Mouse (Mus musculus) right cerebral cortex, postnatal 10 days (tissue): ENCODE data around the gene Higd1a.
A peak's percentile ranks its signal among the peaks of the same experiment; 100 is the strongest.

Source experiments
- DNase-seq, 2 experiments: peaks; one replicate each; pipeline ENCODE4 v3.0.0; 2021; ENCODE audit warnings: low spot score in 2 of 2

The Higd1a gene

GRCm38 (mm10) chr9:121838829-121839621 lies 19.1 kb downstream of the Higd1a start, which contains the start of gene Ccdc13:
Gene Ccdc13 (minus strand): TSS chr9:121839461.
- peak; percentile 95 to 96 for DNase-seq

GRCm38 (mm10) chr9:121838008-121838407 lies 20.2 kb downstream of the Higd1a start:
- no peak for DNase-seq

DNA sequence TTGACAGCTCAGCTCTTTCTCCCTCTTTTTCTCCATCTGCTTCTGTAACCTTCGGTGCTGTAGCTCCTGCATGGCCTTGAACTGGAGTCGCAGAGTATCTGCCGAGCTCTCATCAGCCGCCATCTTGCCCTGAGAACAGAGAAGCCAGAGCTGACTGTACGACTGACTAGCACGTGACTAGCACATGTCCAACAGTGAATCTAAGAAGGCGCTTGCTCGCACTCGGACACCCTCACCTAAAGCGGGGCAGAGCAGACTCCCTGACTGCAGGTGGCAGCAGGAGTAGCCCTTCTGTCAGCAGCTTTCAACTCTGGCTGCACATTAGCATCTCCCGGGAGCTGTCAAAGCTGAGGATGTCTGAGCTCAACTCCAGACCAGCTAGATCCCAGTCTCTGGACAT lies 24.3 kb downstream of the Higd1a start:
- DNase-seq: no peak

DNA sequence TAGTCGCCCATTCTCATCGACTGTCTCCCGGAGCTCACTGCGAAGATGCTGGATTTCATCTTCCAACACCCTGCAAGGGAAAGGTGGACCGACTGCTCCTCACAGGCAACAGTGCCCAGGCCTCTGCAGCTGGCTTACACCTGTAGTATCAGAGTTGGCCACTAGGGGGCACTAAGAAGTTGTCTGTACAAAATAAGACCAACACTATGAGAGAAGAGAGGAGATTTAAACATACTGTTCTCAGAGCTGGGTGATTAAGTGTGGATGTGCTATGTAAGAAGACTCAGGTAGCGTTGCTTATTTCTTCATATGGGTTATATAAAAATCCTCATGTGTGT lies 27.2 kb downstream of the Higd1a start:
- peak; percentile 84 to 89 for DNase-seq

DNA sequence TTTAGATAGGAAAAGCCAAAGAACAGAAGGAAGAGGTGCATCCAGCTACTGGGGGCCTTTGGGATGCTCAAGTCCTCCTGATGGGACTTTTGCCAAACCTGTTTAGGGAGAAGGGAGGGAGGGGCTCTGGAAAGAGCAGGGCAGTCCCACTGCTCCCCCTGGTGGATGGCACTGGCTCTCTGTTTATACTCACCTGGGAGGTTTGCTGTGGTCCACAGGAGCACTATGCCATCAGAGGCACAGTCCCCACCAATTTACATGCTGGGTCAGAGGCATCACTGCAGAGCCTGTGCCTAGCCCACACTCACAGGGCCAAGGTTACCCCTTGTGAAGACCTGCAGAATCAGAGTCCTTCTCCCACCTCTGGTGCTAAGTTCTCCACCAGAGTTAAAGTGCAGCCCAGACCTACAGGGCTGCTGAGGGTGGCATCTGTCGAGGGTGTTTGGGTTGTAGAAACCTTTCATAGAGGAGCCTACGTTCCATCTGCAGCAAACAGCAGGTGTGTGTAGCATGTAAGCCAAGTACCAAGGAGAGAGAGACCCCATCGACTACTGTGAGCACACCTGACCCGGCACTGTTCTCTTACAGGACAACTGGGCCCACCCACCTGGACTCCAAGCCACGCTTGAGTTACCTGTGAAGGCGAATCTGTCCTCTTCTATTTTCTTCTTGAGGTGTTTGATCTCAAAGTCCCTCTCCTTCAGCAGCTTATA lies 27.8 kb downstream of the Higd1a start:
- DNase-seq: peak in 1 of 2 experiments; percentile 59

DNA sequence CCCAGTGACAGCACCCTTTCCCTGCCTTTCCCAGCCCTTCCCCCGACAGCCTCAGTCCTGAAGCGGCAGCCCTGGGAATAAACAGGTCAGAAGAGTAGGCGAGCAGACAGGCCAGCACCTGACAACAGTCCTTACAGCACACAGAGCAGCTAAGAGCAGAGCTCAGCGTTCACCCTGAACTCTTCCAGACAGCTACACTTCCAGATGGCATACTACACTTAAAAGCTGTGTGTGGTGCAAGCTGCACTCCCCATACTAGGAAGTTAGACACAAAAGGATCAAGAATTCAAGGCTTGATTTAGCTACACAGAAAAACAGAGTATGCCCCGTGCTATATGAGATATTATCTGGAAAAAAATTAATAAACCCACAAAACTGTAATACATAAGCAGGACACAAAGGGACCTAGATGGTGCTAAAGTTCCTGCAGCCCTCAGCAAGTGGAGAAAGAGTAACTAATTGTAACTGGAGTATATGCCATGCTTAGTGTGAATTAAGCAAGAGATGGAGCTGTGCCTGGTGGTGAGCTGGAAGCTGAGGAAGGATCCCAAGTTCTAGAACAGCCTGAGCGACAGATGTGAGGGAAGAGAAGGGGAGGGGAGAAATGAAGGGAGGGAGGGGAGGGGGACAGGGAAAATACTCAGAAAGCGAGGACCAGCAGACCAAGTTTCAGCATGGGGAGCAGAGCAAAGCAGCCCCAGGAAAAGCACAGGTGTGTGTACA lies 28.7 kb downstream of the Higd1a start:
- DNase-seq: no peak

DNA sequence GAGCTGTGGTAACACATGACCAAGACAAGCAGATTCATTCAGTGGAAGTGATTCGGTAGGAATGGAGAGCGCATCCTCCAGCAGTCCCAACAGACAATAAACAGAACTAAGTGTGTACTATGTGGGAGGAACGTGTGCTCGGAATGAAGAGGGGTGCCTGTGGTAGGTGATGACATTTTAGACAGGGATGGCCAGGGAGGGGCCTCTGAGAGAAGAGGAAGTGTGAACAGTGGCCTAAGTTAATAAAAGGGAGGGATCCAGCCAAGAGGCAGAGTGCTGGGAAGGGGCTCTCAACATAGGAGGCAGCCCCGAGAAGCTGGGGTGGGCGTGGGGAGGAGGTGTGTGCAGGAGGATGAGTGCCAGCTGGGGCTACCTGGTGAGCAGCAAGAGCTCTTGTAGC lies 29.8 kb downstream of the Higd1a start:
- no peak for DNase-seq

DNA sequence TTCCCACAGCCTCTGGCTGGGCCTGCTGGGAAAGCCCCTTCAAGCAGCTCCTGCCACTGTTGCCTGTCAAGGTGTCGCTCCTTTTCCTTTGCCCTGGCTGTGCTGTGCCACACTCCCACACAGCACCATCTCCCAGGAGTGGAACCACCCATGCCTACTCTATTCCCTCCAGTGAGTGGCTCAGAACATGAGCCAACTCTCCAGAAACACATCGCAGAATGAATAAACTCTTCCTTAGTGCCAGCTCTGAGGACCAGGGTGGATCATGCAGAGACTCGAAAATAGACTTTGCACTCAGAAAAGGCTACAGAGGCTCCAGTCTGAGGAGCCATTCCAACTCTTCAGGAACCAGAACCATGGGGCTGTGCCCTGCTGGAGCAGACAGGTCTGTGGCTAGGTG lies 31.8 kb downstream of the Higd1a start:
- DNase-seq: no peak

GRCm38 (mm10) chr9:121823991-121824390 lies 34.2 kb downstream of the Higd1a start:
- DNase-seq: no peak

DNA sequence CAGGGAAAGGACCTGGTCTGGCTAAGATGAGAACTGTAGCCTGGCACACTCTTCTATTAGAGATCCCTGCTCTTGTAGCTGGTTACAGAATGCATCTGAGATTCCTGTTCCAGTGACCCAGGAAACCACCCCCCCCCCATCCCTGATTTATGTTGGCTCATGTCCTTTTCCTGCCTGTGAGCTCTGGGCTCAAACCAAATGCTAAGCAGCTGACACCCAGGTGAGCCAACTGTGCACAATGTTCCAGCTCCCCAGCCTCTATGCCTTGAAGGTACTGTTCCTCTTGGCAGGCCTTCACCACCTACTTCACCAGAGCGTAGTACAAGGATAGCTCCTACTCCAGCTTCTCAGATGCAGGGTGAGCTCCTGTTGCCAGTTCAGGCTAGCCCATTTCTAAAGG lies 35.1 kb downstream of the Higd1a start:
- no peak for DNase-seq

DNA sequence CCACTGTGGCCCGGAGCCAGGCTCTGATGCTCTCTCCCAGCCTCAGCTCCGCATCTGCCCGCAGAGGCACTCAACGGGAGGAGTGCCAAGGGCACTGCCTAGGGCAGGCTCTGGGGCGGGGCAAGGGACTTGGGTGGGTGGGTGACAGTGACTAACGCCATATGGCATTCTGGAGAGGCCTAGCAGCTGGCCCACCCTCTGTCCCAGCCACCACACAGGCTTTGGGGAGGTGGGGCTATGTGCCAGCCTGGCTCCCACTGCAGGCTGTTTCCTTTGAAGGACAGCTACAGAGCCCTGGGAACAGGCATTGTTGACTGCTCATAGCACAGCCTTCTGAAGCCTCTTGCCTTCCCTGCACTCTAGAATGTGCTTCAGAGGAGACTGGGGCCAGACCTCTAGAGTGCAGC lies 35.6 kb downstream of the Higd1a start:
- DNase-seq: peak; percentile 69 to 72

DNA sequence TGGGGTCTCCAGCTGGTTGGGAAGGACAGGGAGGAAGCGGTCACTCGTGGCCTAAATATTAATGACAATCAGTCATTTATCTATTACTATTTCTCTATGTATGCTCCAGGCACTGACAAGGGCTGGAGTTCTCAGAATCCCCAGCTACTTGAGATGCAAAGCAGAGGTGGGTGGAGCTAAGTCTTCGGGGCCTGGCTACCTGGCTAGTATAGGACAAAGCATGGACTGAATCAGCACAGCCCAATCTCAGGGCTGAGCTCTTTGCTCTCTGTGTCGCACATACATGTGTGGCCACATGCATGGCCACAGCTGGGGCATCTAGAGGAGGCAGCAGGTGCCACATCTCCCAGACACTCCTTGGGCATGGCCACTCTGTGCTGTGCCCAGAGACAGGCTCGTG lies 37.4 kb downstream of the Higd1a start:
- DNase-seq: no peak

DNA sequence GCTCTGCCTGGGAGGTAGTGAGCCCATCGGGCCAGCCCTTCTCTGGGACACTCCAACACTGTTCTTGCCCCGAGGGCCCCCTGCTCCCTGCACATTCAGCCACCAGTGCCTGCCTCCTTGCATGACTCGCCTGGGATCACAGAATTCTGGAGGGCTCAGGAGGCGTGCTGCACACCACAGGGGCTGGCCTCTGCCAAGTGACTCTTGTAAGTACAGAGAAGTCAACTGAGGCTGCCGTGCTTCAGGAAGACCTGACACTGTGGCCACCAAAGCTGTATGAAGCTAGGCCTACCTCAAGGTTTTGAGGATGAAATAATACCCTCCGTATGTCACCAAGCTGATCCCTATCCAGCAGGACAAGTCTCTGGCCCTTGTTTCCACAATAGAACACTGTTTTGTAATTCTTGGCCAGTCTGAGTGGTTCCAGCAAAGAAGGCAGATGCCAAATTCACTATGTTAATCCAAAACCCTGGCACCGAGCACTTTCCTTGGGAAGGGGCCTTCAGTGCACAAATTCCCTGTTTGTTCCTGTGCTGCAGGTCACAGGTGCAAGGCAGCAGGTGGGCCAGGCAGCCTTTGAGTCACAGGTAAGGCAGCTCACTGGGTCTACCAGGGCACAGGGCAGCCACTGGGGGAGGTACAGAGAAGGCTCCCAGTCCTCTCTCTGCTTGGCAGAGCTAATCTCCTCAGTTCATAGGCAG lies 38.2 kb downstream of the Higd1a start:
- DNase-seq: no peak

DNA sequence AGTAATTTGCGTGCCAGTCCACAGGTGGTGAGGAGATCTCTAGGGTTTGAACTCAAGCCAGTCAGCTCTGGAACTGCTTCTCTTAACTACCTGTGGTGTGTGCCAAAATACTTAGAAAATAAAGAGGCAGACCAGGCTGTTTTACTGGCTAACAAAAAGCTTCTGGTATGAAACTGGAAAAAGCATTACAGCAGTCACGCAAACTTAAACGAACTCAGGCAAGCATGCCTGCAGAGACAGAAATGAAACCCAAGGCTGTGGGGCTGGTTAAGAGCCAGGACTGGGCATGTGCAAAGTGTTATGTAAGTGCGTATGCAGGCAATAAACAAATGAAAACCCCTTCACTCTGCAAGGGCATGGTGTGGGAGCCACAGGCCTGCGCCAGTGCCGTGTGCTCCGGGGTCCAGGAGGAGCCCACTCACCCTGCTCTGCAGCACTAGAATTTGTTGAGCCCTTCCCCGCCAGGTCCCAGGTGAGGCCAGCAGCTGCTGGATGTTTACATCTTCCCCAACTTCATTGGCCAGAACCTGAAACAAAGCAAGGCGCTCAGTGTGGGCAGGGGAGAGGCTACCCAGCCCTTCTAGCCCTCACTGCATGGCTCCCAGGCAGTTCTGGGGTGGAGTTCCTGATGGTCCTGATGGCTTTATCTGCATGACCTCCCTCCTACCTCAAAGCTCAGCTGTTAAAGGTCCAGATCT lies 38.9 kb downstream of the Higd1a start:
- DNase-seq: no peak

GRCm38 (mm10) chr9:121815183-121815582 lies 43.0 kb downstream of the Higd1a start:
- no peak for DNase-seq

DNA sequence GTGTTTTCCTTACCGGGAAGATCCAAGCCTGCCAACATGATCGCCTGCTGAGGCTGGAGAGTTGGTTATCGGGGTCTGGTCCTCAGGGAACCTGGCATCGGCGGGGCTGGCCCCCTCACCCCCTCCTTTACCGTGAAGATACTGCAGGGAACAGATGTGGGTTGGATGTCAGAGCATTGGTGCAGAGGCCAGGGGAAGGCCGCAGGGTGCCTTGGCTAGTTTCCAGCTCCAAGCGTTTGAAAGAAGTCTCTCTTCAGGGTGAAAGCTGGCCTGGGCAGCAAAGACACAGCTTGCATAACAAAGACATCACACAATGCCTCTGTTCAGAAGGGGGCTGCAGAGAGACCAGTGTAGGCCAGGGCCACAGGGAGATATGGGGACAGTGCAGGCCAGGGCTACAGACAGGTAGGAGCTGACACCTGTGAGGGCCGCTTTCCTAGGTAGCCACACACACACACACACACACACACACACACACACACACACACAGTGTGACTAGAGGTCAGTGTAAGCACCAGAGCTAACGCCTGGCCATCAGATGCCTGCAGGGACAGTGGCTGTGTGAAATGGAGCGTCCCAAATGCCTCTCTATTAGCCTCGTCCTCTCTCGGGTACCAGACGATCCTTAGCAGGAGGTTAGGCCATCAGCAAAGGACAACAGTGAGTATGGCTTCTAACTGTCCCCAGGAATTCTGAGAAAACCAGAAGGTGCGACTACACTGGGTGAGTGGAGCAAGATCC lies 47.9 kb downstream of the Higd1a start:
- DNase-seq: peak; percentile 77 to 85

GRCm38 (mm10) chr9:121808511-121808910 lies 49.7 kb downstream of the Higd1a start:
- DNase-seq: no peak

- no peak for DNase-seq
These were observed 50.2 kb downstream of the Higd1a start for GRCm38 (mm10) chr9:121807947-121808346.

DNA sequence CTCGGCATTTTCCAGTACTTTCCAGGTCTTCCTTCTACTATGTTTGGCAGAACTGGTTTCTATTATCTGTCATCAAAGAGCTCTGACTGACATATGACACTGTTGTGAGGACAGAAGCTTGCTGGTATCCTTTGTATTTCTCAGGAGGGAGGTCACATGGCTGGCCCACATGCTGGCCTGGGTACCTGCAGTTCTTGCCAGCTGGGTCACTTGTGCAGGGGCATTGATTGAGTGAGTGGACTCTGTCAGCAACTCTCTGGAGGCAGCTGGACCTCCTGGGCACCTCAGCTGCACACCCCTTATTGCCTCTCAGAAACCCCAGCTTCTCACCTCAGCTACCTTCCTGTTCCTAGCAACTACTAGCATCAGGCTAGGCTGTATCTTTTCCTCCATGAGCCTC lies 50.6 kb downstream of the Higd1a start:
- no peak for DNase-seq

DNA sequence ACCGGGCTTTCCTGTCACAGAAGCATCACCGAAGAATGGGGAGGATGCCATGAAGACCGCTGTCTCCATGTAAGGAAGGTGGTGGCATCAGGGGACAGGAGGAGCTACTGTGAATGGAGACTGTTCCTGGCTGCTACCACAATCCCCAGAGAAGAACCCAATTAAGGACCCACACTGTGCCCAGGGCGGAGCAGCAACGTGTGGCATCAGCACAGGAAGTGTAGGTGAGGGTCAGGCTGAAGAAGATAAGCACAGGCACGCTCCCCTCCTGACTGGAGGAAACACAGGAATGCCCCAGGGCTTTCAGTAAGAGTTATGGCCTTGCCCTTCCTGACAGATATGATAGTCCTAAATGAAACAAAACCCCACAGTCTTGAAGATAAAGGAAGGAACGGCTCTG lies 55.4 kb downstream of the Higd1a start:
- DNase-seq: no peak
